Mouse (Mus musculus): ENCODE measurements around the gene Msrb2. TPM values are rescaled to one million over a fixed set of nuclear protein-coding genes. Genes with fewer than 3 reads are reported as not detected.

The Msrb2 gene
- polyA plus RNA-seq, 1 experiment from 2014 or later = 27.2 TPM

DNA sequence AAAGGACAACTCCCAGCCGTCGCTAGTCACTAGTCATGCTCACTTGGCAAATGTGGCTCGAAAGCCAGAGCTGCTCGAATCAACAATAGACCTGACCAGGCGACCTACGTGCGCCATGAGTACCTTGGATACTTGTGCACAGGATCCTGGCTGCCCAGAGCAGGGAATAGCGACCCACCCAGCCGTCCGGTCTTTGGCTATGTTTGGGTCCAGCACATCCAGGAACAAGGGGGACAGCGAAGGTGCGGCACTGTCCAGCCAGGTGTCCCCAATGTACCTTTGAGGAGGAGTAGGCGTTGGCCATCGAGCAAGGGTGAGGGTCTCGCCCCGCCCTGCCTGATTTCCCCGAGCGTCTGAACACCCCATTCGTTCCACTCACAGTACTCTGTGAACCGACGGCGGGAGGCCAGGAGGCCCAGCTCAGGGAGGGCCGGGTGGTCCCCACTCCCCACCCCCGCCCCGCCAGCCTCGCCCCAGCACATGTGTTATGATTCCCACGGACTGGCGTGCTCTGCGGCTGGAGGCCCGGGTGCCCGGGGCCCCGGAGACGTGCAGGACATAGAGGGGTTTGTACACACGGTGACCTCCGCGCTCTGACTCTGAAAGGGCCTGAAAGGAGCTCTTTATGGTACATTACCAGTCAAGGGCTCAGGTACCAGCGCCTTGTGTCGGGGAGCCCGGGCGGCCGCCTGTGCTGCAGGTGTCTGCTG lies 60.5 kb downstream of the Msrb2 start:
- H3K4me1 ChIP-seq (ENCODE audit: insufficient read depth, low read depth, low read length) = no peaks in the 10 kb centered on the region
- H3K9me3 ChIP-seq (ENCODE audit: low read length) = no peaks in the 10 kb centered on the region
- no peaks in the 10 kb centered on the region for H3K36me3 ChIP-seq (ENCODE audit: insufficient read depth, low read length)
- TF ChIP-seq CTCF (IDR thresholded peaks at IDR 0.05) (no peak), EP300 (IDR thresholded peaks at IDR 0.05) (no peak)
- H3K27me3 ChIP-seq (replicated peaks; ENCODE audit: insufficient read depth, low read length) = peaks cover 41% of the 10 kb centered on the region
- no peak overlapping the region for H3K27ac ChIP-seq (ENCODE audit: low read length)
- no peak for DNase-seq (ENCODE audit: low spot score)
- no peak overlapping the region for H3K9ac ChIP-seq (replicated peaks; ENCODE audit: low read depth)
- 4% methylated on average over 37 of the region's 41 CpGs for WGBS
- ATAC-seq = no peak
- no peak overlapping the region for H3K4me2 ChIP-seq (replicated peaks; ENCODE audit: low read depth, low read length)
- H3K4me3 ChIP-seq (ENCODE audit: low read depth, low read length) = no peak overlapping the region

DNA sequence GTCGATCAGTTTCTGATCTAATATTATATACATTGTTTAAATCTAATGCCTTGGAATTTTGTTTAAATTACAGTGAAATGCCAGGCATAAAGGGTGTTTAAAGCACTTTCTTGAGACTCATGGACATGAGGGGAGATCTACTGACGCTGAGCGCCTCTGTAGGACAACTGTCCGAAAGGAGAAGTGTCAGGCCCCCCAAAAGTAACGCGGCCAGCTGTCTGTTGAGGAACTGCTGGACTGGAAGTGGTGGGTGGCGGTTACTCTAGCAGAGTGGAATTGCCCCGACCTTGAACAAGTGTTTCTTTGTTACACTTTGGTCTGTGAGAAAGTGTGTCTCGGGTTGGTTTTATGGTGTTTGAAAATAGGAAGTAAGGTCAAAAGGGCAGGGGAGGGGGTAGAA lies 73.1 kb downstream of the Msrb2 start:
- WGBS = 2% methylated on average over 9 of the region's 9 CpGs
- TF ChIP-seq CTCF (IDR thresholded peaks at IDR 0.05) (no peak), EP300 (IDR thresholded peaks at IDR 0.05) (no peak)
- Histone ChIP-seq H3K27ac (ENCODE audit: low read length) (no peak overlapping the region), H3K9me3 (ENCODE audit: low read length) (no peaks in the 10 kb centered on the region), H3K4me3 (ENCODE audit: low read depth, low read length) (no peak overlapping the region), H3K4me2 (replicated peaks; ENCODE audit: low read depth, low read length) (no peak overlapping the region), H3K4me1 (ENCODE audit: insufficient read depth, low read depth, low read length) (no peaks in the 10 kb centered on the region), H3K27me3 (replicated peaks; ENCODE audit: insufficient read depth, low read length) (peaks cover 33% of the 10 kb centered on the region), H3K36me3 (ENCODE audit: insufficient read depth, low read length) (no peaks in the 10 kb centered on the region), H3K9ac (replicated peaks; ENCODE audit: low read depth) (no peak overlapping the region)
- DNase-seq (ENCODE audit: low spot score) = no peak
- no peak for ATAC-seq

Other genes starting within 250 kb of the Msrb2 start
- gene Armc3, start 172.1 kb upstream of the Msrb2 start, polyA plus RNA-seq (2015; fragmentation: Nextera tagmentation; extraction: Ambion mirVana) = 2.0 and 2.5 TPM in 2 replicates
- gene Ptf1a, start 74.2 kb downstream of the Msrb2 start, polyA plus RNA-seq (2015; fragmentation: Nextera tagmentation; extraction: Ambion mirVana) = not detected in 2 replicates
- gene 4921504E06Rik, start 182.5 kb downstream of the Msrb2 start, polyA plus RNA-seq (2015; fragmentation: Nextera tagmentation; extraction: Ambion mirVana) = 0.08 and 0.13 TPM in 2 replicates

Measured in lung, postnatal 0 days (tissue).